Mouse (Mus musculus) cortical plate, adult 2 months (tissue): ENCODE measurements around the gene Arl15. TPM values are rescaled to one million over a fixed set of nuclear protein-coding genes. Genes with fewer than 3 reads are reported as not detected.

Experiments used
- H3K27ac ChIP-seq: fragments of 200-500 bp; 2 replicates; pipeline ENCODE4 v1.5.1; 2012; ENCODE audit warnings: low read length, control low read depth, inconsistent platforms; ENCODE audit not compliant: insufficient read depth
- H3K4me1 ChIP-seq: fragments of 200-500 bp; 2 replicates; pipeline ENCODE4 v1.6.1; 2011; ENCODE audit warnings: low read length; ENCODE audit not compliant: control insufficient read depth, insufficient read depth
- H3K4me3 ChIP-seq: fragments of 200-500 bp; 2 replicates; pipeline ENCODE4 v1.5.1; 2011; ENCODE audit warnings: mild to moderate bottlenecking, low read length, control low read depth; ENCODE audit not compliant: insufficient read depth
- CTCF ChIP-seq: fragments of 200-500 bp; IDR thresholded peaks from 2 replicates; pipeline ENCODE4 v1.5.1; 2011; ENCODE audit warnings: mild to moderate bottlenecking, control low read depth, low read length; ENCODE audit not compliant: insufficient read depth; ENCODE audit errors: extremely low read depth
- POLR2A ChIP-seq: fragments of 200-500 bp; IDR thresholded peaks from 2 replicates; pipeline ENCODE4 v1.6.1; 2011; ENCODE audit warnings: mild to moderate bottlenecking, low read length, control low read depth; ENCODE audit not compliant: insufficient read depth; ENCODE audit errors: extremely low read depth
- polyA plus RNA-seq: library from polyadenylated mRNA; depleted of rRNA; stranded (reverse); fragments of >200 nt; gene quantifications from 2 replicates; pipeline ENCODE4 v1.2.3, GENCODE M21; 2012

Arl15 gene
- polyA plus RNA-seq, 1 experiment = 14.8 TPM

- no peak for TF ChIP-seq CTCF
- no peak for TF ChIP-seq POLR2A
- Histone ChIP-seq H3K27ac (no peak overlapping the region), H3K4me1 (no peaks in the 10 kb centered on the region; the same call in 1 of the 2 replicates), H3K4me3 (no peak overlapping the region)
Measured at GRCm38 (mm10) chr13:114115106-114115505, 320.8 kb downstream of the Arl15 start.

GRCm38 (mm10) chr13:114118104-114118830 is 324.0 kb downstream of the Arl15 start:
- no peaks in the 10 kb centered on the region; the same call in 1 of the 2 replicates for H3K4me1 ChIP-seq
- H3K27ac ChIP-seq = no peak overlapping the region
- TF ChIP-seq POLR2A (no peak), CTCF (no peak)
- H3K4me3 ChIP-seq = no peak overlapping the region

GRCm38 (mm10) chr13:114119816-114120215 is 325.5 kb downstream of the Arl15 start:
- H3K4me3 ChIP-seq = no peak overlapping the region
- no peak for TF ChIP-seq CTCF
- TF ChIP-seq POLR2A = no peak
- no peaks in the 10 kb centered on the region; the same call in 1 of the 2 replicates for H3K4me1 ChIP-seq
- H3K27ac ChIP-seq = no peak overlapping the region

- Histone ChIP-seq H3K4me1 (no peaks in the 10 kb centered on the region; the same call in 1 of the 2 replicates), H3K4me3 (no peak overlapping the region), H3K27ac (no peak overlapping the region)
- TF ChIP-seq CTCF (no peak), POLR2A (no peak)
Measured at GRCm38 (mm10) chr13:114121591-114121990, 327.3 kb downstream of the Arl15 start.

GRCm38 (mm10) chr13:114123391-114123790 is 329.1 kb downstream of the Arl15 start:
- Histone ChIP-seq H3K4me3 (no peak overlapping the region), H3K27ac (no peak overlapping the region), H3K4me1 (no peaks in the 10 kb centered on the region; the same call in 1 of the 2 replicates)
- TF ChIP-seq POLR2A (no peak), CTCF (no peak)

GRCm38 (mm10) chr13:114124385-114124784 is 330.1 kb downstream of the Arl15 start:
- no peaks in the 10 kb centered on the region; the same call in 1 of the 2 replicates for H3K4me1 ChIP-seq

GRCm38 (mm10) chr13:114124991-114125390 is 330.7 kb downstream of the Arl15 start:
- no peak for TF ChIP-seq POLR2A
- no peak for TF ChIP-seq CTCF
- no peak overlapping the region for H3K27ac ChIP-seq
- no peaks in the 10 kb centered on the region for H3K4me1 ChIP-seq
- no peak overlapping the region for H3K4me3 ChIP-seq

More at GRCm38 (mm10) chr13:114124385-114124784, 330.1 kb downstream of the Arl15 start:
- Histone ChIP-seq H3K4me3 (no peak overlapping the region), H3K27ac (no peak overlapping the region)
- no peak for TF ChIP-seq CTCF
- TF ChIP-seq POLR2A = no peak

GRCm38 (mm10) chr13:114128366-114128765 is 334.1 kb downstream of the Arl15 start:
- no peak for TF ChIP-seq POLR2A
- no peak for TF ChIP-seq CTCF
- Histone ChIP-seq H3K4me3 (no peak overlapping the region), H3K4me1 (no peaks in the 10 kb centered on the region), H3K27ac (no peak overlapping the region)

- Histone ChIP-seq H3K27ac (no peak overlapping the region), H3K4me3 (no peak overlapping the region)
Measured at GRCm38 (mm10) chr13:114129986-114130385, 335.7 kb downstream of the Arl15 start.

More at GRCm38 (mm10) chr13:114129986-114130385, 335.7 kb downstream of the Arl15 start:
- TF ChIP-seq POLR2A = no peak
- no peaks in the 10 kb centered on the region for H3K4me1 ChIP-seq
